Mouse (Mus musculus) liver, embryonic 14.5 days (tissue): ENCODE measurements around the gene Slc13a4.

ENCODE experiments used
- CTCF ChIP-seq: IDR thresholded peaks from 2 replicates; pipeline ENCODE4 v1.5.1; 2016; ENCODE audit warnings: antibody characterized with exemption, low read depth, control low read depth
- EP300 ChIP-seq: IDR thresholded peaks from 2 replicates; pipeline ENCODE4 v1.6.1; 2016; ENCODE audit warnings: antibody characterized with exemption, low read depth

DNA sequence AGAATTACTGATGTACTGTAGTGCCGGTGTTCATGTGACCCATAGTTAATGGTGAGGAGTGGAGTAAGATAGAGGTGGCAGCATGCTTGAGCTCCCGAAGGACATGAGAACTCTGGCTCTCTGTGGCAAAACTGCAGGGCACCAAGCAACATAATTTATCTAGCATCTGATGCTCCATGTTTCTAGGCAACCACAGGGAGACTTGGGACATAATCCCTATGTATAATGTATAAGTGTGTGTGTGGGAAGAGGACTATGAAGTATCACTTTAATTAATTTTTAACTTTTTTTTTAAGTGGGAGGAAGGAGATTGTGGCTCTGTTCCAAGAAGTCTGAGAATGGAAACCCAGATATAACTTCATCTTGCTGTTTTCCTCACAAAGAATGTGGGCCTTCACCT lies 13.0 kb downstream of the Slc13a4 start:
- TF ChIP-seq CTCF = no peak
- no peak for TF ChIP-seq EP300
